Mouse (Mus musculus) embryo, embryonic 9.5 days (tissue): Measurements from ENCODE around the gene Get4.

Experiments
- DNase-seq: peaks from one replicate; pipeline ENCODE4 v3.0.0-alpha.2; 2017; ENCODE audit errors: extremely low spot score

The Get4 gene

DNA sequence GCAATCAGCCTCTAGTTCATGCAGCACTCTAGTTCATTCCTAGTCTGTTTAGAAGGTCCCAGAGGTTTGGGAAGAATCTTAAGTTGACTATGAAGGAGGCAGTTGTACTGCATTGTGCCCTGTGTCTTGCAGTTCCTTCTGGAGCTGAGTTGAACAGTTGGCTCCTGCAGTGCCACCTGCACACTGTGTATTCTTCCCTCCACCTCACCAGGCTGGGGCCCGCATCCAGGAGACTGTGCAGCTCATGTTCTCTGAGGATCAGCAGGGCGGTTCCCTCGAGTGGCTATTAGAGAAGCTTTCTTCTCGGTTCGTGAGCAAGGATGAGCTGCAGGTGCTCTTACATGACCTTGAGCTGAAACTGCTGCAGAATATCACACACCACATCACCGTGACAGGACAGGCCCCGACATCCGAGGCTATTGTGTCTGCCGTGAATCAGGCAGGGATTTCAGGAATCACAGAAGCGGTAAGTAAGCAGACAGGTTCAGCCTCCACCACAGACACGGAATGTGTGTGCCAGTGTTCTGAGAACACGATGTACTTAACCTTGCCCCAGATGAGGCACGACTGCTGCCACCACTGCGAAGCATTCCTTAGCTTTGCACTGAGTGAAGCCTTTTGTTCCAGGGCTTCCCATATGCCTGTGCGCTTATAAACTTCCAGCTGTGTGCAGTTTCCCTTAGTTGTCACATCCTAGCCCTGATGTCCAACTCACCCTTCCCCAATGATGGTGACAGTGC lies 10.9 kb upstream of the Get4 start:
- DNase-seq: no peak

- DNase-seq: no peak
Measured at GRCm38 (mm10) chr5:139243384-139243783, 8.7 kb upstream of the Get4 start.

DNA sequence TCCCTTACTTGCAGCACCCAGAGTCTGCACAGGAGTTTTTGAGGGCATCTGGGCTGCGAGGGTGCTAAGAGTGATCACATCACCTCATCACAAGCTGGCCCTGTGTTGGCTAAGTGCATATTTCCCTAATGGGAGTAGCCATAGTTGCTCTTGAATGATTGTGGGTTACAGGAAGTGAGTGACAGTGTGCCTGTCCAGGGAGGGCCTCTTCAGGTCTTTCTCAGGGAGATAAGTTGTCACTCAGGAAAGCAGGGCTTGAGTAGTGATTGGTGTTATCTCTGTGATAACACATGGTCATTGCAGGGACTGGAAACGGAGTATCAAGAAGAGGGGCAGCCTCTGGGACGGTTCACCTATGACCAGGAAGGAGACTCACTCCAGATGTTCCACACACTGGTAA lies 4.4 kb upstream of the Get4 start:
- no peak for DNase-seq

- DNase-seq: no peak
Measured at GRCm38 (mm10) chr5:139248846-139249245, 3.3 kb upstream of the Get4 start.

DNA sequence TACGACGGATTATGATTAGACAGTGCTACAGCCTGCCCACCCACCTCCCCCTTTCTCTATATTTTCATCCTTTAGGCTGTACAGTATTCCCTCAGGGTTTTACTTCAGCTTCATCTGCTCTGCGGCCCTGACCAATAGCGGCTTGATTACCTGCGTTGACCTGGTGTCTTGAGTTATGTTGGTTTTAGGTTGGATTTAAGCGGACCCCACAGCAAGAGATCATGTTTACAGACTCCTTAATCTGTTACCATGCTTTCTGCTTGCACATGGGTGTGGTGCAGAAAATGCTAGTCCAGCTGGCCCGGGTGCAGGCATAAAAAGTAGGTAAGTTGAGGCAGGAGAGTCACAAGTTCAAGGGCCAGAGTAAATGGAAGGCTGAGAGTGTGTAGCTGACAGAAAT lies 845 bp upstream of the Get4 start:
- no peak for DNase-seq

DNA sequence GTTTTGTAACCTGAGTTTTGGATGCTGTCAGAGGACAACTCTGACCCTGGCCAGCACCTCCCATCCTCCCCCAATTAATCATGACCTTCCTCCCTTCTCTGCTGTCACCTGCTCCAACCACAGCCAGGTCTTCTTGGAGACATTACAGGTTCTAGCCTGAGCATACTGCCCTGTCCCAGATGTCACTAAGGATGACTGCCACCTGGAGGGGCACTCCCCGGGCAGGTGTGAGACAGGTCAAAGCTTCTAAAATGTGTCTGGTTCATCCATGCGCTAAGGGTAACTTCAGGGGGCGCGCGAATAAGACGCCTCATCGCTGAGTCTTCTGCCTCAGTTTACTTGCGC lies 416 bp upstream of the Get4 start:
- DNase-seq: no peak

- no peak for DNase-seq
Measured at GRCm38 (mm10) chr5:139252910-139253245, 754 bp downstream of the Get4 start.

DNA sequence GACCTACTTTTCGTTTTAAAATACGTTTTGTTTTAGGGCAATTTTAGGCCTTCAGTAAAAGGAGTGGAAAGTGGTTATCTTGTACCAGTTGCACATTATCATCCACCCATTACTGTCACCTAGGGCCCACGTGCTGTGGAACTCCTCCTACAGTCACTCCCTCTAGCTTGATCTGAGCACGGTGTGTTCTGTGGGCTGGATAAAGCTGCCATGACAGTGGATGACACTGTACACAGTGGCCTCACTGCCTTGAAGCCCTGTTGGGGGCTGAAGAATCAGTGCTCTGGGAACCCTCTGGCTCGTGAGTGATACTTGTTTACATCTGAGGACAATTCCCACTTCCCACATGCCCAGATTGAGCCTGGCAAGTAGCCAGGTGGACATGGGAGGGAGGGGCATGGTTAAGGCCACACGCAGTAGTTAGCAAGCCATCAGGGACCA lies 1.2 kb downstream of the Get4 start:
- DNase-seq: no peak

DNA sequence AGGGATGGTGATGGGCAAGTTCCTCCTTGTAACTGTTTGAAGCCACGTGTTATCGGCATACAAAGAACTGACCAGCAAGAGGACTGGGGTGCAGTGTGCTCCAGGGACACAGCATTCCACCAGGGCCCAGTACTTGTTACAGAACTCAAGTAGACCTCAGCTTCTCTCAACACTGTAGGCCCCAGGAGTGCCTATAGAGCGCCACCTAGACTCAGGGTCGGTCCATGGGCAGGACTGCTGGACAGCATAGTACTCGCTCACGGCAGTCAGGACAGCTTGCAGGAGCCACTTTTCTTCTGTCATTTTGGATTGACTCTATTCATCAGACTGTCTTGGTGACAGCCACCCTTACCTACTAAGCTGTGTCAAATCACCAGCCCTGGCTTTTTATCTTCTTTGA lies 2.8 kb downstream of the Get4 start:
- no peak for DNase-seq

GRCm38 (mm10) chr5:139255777-139256176 lies 3.7 kb downstream of the Get4 start:
- no peak for DNase-seq

DNA sequence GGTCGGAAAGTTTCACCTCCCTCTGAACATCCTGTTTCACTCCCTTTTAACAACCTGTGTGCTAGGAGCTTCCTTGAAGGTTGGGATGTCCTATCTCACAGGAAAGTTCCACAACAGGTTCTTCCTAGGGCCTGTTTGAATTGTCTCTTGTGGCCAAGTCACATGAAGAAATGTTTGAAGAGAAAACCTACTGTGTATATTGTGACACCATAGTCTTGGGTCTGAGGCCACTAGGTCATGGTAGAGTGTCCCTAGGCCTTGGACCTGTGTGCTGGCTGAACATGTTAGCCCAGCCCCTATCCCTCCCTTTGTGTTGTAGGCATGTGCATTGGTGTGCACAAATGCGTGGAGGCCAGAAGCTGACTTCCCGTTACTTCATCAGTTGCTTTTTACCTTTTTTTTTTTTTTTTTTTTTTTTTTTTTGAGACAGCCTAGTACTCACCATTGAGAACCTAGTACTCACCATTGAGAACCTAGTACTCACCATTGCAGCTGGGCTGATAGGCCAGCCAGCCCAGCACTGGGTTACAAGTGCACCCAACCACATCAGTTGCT lies 4.2 kb downstream of the Get4 start:
- DNase-seq: no peak

- no peak for DNase-seq
Measured at GRCm38 (mm10) chr5:139257265-139257664, 5.1 kb downstream of the Get4 start.

DNA sequence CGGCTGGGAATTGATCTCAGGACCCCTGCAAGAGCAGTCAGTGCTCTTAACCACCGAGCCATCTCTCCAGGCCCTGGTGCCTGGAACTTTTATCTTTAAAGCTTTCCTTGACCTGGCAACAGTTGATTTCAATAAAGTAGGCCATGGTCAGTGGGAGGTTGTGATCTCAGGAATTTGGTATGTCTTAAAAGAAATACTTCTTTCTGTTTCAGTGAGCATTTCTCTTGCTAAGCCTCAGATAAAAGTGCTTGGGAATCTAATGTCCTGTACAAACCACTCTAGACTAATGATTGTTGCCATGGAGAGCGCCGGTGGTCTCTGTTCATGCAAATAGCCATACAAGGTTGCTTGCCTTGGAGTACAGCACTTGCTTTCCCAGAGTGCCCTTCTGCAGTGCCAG lies 5.7 kb downstream of the Get4 start:
- no peak for DNase-seq

GRCm38 (mm10) chr5:139258371-139259035 lies 6.4 kb downstream of the Get4 start:
- no peak for DNase-seq

- no peak for DNase-seq
Measured at GRCm38 (mm10) chr5:139259853-139260252, 7.7 kb downstream of the Get4 start.

- no peak for DNase-seq
Measured at GRCm38 (mm10) chr5:139261403-139261802, 9.3 kb downstream of the Get4 start.

DNA sequence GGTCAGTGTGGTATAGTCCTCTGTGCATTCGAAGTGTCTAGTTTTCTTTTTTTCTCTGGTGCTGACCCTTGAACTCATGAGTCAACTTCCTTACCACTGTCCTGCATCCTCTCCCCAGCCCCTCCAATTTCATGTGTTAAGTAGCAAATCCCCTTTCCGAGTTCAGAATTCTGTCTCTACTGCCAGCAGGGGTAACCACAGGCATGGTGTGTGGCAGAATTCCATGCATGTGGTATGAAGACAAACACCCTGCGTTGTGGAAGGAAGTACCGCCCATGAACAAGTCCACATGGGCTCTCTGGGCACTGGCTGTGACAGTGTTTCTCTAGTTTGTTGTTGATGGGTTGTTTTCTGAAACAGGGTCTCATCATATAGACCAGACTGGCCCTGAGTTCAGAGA lies 15.5 kb downstream of the Get4 start:
- DNase-seq: no peak

DNA sequence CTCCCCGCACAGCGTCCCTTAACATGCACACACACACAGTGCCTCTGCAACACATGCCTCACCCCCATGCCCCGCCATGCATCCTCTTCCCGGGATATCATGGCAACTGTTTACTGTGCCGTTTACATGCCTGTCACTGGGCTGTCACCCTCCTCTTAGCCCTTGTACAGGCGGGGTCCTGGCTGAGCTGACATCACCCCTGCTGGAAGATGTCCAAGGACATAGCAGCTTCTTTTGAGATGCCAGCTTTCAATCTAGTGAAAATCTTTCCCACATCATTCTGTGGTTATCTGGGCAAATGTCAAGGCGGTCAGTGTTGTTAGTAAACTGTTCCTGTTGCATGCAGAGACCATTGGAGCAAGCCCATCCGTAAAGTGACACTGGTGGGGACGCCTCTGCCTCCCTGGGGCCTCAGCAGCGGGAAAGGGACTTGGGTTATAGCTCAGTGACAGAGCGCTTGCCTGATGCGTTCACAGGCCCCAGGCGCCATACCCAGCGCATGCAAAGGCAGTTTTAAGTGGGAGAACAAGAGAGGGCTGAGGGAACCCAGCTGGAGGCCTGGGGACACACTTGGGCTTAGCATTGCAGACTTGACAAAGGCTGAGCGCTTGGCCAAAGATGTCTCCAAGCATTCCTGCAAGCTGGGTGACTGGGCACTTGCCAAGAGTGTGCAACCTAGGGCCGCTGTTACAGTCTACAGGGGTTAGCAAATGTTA lies 18.8 kb downstream of the Get4 start:
- DNase-seq: no peak

- DNase-seq: no peak
Measured at GRCm38 (mm10) chr5:139271994-139272554, 19.9 kb downstream of the Get4 start.

- DNase-seq: no peak
Measured at GRCm38 (mm10) chr5:139277287-139277686, 25.2 kb downstream of the Get4 start.

- no peak for DNase-seq
Measured at GRCm38 (mm10) chr5:139281373-139282112, 29.4 kb downstream of the Get4 start.

DNA sequence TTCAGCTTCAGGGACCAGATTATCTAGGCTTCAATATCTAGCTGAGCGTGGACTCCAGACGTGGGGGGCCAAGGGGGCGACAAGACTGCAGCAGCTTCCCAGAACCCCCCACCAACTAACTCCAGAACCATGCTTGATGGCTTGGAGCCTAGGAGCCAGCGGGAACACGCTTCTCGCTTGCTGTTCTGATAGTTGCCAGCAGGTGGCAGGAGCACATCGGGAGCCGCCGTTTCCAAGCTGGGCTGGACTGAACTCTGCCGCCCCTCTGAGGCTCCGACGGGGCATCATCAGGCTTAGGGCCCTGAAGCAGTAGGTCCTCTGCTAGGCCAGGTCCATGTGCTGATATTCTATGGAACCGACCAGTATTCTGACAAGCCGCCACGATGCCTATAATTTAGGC lies 30.1 kb downstream of the Get4 start:
- peak; percentile 82 for DNase-seq
